Mouse (Mus musculus): Measurements from ENCODE around the gene Cyp2s1. TPM values are rescaled to one million over a fixed set of nuclear protein-coding genes. Genes with fewer than 3 reads are reported as not detected.

Cyp2s1 gene
- polyA plus RNA-seq, 1 experiment = not detected

- peaks cover 6% of the 10 kb centered on the region for H3K4me1 ChIP-seq (ENCODE audit: control insufficient read depth)
- H3K27me3 ChIP-seq (ENCODE audit: control insufficient read depth) = peaks cover 10% of the 10 kb centered on the region
- H3K4me3 ChIP-seq (replicated peaks) = no peak overlapping the region
Observed at GRCm38 (mm10) chr7:25786974-25787373, 29.7 kb downstream of the Cyp2s1 start.

GRCm38 (mm10) chr7:25785752-25786151, 31.0 kb downstream of the Cyp2s1 start:
- H3K36me3 ChIP-seq (ENCODE audit: control insufficient read depth) = no peaks in the 10 kb centered on the region
- peaks cover 17% of the 10 kb centered on the region for H3K4me1 ChIP-seq (ENCODE audit: control insufficient read depth)
- TF ChIP-seq GATA1 (IDR thresholded peaks at IDR 0.05; ENCODE audit: low read length) = no peak
- no peak for TF ChIP-seq TAL1 (IDR thresholded peaks at IDR 0.05; ENCODE audit: low read length)

More at GRCm38 (mm10) chr7:25786974-25787373, 29.7 kb downstream of the Cyp2s1 start:
- no peaks in the 10 kb centered on the region for H3K36me3 ChIP-seq (ENCODE audit: control insufficient read depth)
- no peaks in the 10 kb centered on the region for H3K9me3 ChIP-seq (ENCODE audit: control insufficient read depth, low read length)
- TF ChIP-seq TAL1 (IDR thresholded peaks at IDR 0.05; ENCODE audit: low read length) (no peak), GATA1 (IDR thresholded peaks at IDR 0.05; ENCODE audit: low read length) (no peak)

GRCm38 (mm10) chr7:25784808-25785207, 31.9 kb downstream of the Cyp2s1 start:
- no peak for TF ChIP-seq GATA1 (IDR thresholded peaks at IDR 0.05; ENCODE audit: low read length)
- TF ChIP-seq TAL1 (IDR thresholded peaks at IDR 0.05; ENCODE audit: low read length) = no peak
- Histone ChIP-seq H3K4me1 (ENCODE audit: control insufficient read depth) (peaks cover 17% of the 10 kb centered on the region), H3K4me3 (replicated peaks) (no peak overlapping the region), H3K36me3 (ENCODE audit: control insufficient read depth) (no peaks in the 10 kb centered on the region), H3K9me3 (ENCODE audit: control insufficient read depth, low read length) (no peaks in the 10 kb centered on the region), H3K27me3 (ENCODE audit: control insufficient read depth) (peaks cover 10% of the 10 kb centered on the region)

More at GRCm38 (mm10) chr7:25785752-25786151, 31.0 kb downstream of the Cyp2s1 start:
- H3K9me3 ChIP-seq (ENCODE audit: control insufficient read depth, low read length) = no peaks in the 10 kb centered on the region
- no peak overlapping the region for H3K4me3 ChIP-seq (replicated peaks)
- H3K27me3 ChIP-seq (ENCODE audit: control insufficient read depth) = peaks cover 10% of the 10 kb centered on the region

GRCm38 (mm10) chr7:25783746-25784145, 33.0 kb downstream of the Cyp2s1 start:
- H3K4me3 ChIP-seq (replicated peaks) = no peak overlapping the region
- no peaks in the 10 kb centered on the region for H3K36me3 ChIP-seq (ENCODE audit: control insufficient read depth)
- TF ChIP-seq TAL1 (IDR thresholded peaks at IDR 0.05; ENCODE audit: low read length) = no peak
- TF ChIP-seq GATA1 (IDR thresholded peaks at IDR 0.05; ENCODE audit: low read length) = no peak
- peaks cover 10% of the 10 kb centered on the region for H3K27me3 ChIP-seq (ENCODE audit: control insufficient read depth)
- H3K4me1 ChIP-seq (ENCODE audit: control insufficient read depth) = peaks cover 17% of the 10 kb centered on the region
- H3K9me3 ChIP-seq (ENCODE audit: control insufficient read depth, low read length) = no peaks in the 10 kb centered on the region

- Histone ChIP-seq H3K36me3 (ENCODE audit: control insufficient read depth) (no peaks in the 10 kb centered on the region), H3K4me3 (replicated peaks) (no peak overlapping the region), H3K27me3 (ENCODE audit: control insufficient read depth) (peaks cover 6% of the 10 kb centered on the region), H3K9me3 (ENCODE audit: control insufficient read depth, low read length) (no peaks in the 10 kb centered on the region), H3K4me1 (ENCODE audit: control insufficient read depth) (peaks cover 17% of the 10 kb centered on the region)
- TF ChIP-seq GATA1 (IDR thresholded peaks at IDR 0.05; ENCODE audit: low read length) (no peak), TAL1 (IDR thresholded peaks at IDR 0.05; ENCODE audit: low read length) (no peak)
Observed at GRCm38 (mm10) chr7:25782744-25783143, 34.0 kb downstream of the Cyp2s1 start.

- H3K4me3 ChIP-seq (replicated peaks) = no peak overlapping the region
- TF ChIP-seq TAL1 (IDR thresholded peaks at IDR 0.05; ENCODE audit: low read length) (no peak), GATA1 (IDR thresholded peaks at IDR 0.05; ENCODE audit: low read length) (no peak)
- no peaks in the 10 kb centered on the region for H3K9me3 ChIP-seq (ENCODE audit: control insufficient read depth, low read length)
- peaks cover 17% of the 10 kb centered on the region for H3K4me1 ChIP-seq (ENCODE audit: control insufficient read depth)
- H3K27me3 ChIP-seq (ENCODE audit: control insufficient read depth) = peaks cover 1% of the 10 kb centered on the region
- H3K36me3 ChIP-seq (ENCODE audit: control insufficient read depth) = no peaks in the 10 kb centered on the region
Observed at GRCm38 (mm10) chr7:25781937-25782610, 34.6 kb downstream of the Cyp2s1 start.

- peak overlapping the region; percentile 24 for H3K4me3 ChIP-seq (replicated peaks)
- no peak for TF ChIP-seq TAL1 (IDR thresholded peaks at IDR 0.05; ENCODE audit: low read length)
- H3K4me1 ChIP-seq (ENCODE audit: control insufficient read depth) = peaks cover 17% of the 10 kb centered on the region
- H3K27me3 ChIP-seq (ENCODE audit: control insufficient read depth) = no peaks in the 10 kb centered on the region
- no peaks in the 10 kb centered on the region for H3K36me3 ChIP-seq (ENCODE audit: control insufficient read depth)
- no peaks in the 10 kb centered on the region for H3K9me3 ChIP-seq (ENCODE audit: control insufficient read depth, low read length)
Observed at GRCm38 (mm10) chr7:25781321-25781936, 35.3 kb downstream of the Cyp2s1 start.

- Histone ChIP-seq H3K36me3 (ENCODE audit: control insufficient read depth) (no peaks in the 10 kb centered on the region), H3K4me1 (ENCODE audit: control insufficient read depth) (peaks cover 17% of the 10 kb centered on the region), H3K27me3 (ENCODE audit: control insufficient read depth) (no peaks in the 10 kb centered on the region), H3K4me3 (replicated peaks) (no peak overlapping the region), H3K9me3 (ENCODE audit: control insufficient read depth, low read length) (no peaks in the 10 kb centered on the region)
- no peak for TF ChIP-seq TAL1 (IDR thresholded peaks at IDR 0.05; ENCODE audit: low read length)
Observed at GRCm38 (mm10) chr7:25780753-25781152, 36.0 kb downstream of the Cyp2s1 start.

- no peaks in the 10 kb centered on the region for H3K27me3 ChIP-seq (ENCODE audit: control insufficient read depth)
- H3K4me1 ChIP-seq (ENCODE audit: control insufficient read depth) = peaks cover 17% of the 10 kb centered on the region
- H3K4me3 ChIP-seq (replicated peaks) = no peak overlapping the region
- no peaks in the 10 kb centered on the region for H3K36me3 ChIP-seq (ENCODE audit: control insufficient read depth)
- TF ChIP-seq GATA1 (IDR thresholded peaks at IDR 0.05; ENCODE audit: low read length) = no peak
- TF ChIP-seq TAL1 (IDR thresholded peaks at IDR 0.05; ENCODE audit: low read length) = no peak
- H3K9me3 ChIP-seq (ENCODE audit: control insufficient read depth, low read length) = no peaks in the 10 kb centered on the region
Observed at GRCm38 (mm10) chr7:25780021-25780420, 36.7 kb downstream of the Cyp2s1 start.

Data from erythroblast, embryonic 14.5 days (primary cell).